Mouse (Mus musculus) monocyte, adult 5-6 weeks (primary cell): ENCODE results near the gene Fam19a3. TPM values are rescaled to one million over a fixed set of nuclear protein-coding genes. Genes with fewer than 3 reads are reported as not detected.
"Not testable (repeated sequence)": the region's sequence is repeated elsewhere in the genome, so short reads cannot be mapped to it uniquely, and the experiment has no call there.

Source experiments
- ATAC-seq: fragments of 153-309, 156-312 bp; replicated peaks from 2 replicates; pipeline ENCODE4 v1.8.0; 2017; ENCODE audit warnings: mild to moderate bottlenecking; ENCODE audit not compliant: low TSS enrichment, insufficient number of reproducible peaks, severe bottlenecking, poor library complexity, low FRiP score
- total RNA-seq: library from RNA; stranded (forward); fragments of 200-1000, 200-491, 200-594 nt; gene quantifications from 3 replicates; pipeline ENCODE4 v1.2.3, GENCODE M21; 2017

Gene Fam19a3
- total RNA-seq, 1 experiment from 2014 or later: 1.9 TPM

DNA sequence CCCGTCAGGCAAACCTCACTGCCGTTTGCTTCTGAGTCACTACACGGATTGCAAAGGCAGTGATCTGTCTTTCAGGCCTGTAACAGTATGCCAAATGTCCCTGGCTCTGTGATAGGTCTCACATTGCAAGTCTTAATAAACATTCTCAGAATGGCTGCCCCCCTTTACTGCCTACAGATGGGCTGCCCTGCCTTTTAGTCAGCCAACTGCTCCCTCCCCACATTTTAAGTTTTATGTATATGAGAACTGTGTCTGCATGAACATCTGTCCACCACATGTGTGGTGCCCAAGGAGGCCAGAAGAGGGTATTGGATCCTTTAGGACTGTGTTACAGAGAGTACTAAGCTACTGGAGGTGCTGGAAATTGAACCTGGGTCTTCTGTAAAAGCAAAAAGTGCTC lies 10.7 kb downstream of the Fam19a3 start:
- ATAC-seq: no peak

DNA sequence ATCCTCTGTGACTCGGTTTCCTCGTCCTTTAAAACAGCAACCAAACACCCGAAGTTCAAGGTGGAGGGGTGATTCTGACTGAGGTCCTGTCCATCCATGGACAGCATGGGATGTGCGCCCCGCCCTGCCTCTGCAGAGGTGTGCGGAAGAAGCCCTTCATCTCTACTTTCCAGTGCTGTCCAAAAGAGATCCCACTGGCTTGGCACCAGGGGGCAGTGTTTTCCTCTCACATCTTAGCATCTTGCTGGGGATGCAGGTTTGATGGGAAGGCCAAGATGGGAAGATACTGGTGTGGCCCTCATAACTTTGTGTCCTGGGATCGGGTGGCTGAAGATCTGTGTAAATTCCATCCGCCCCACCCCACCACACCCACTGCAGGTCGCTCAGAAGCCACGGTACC lies 11.6 kb downstream of the Fam19a3 start:
- no peak for ATAC-seq

DNA sequence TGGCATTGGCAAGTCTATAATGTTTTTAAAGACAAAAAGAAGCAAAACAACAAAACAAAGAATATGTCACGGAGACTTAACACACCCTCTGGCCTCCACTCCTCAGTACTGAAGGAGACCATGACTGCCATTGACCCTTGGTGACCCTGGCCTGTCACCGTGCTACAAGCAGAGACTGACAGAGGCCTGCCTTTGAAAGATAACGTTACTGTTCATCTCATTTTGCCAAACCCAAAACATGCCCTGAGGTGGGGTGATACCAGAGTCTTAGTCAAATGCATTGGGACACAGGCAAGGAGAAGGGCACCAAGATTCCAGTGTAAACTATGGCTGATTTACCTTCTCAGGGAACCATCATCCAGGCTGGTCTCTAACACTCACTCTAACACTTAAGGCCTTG lies 12.5 kb downstream of the Fam19a3 start:
- ATAC-seq: no peak

DNA sequence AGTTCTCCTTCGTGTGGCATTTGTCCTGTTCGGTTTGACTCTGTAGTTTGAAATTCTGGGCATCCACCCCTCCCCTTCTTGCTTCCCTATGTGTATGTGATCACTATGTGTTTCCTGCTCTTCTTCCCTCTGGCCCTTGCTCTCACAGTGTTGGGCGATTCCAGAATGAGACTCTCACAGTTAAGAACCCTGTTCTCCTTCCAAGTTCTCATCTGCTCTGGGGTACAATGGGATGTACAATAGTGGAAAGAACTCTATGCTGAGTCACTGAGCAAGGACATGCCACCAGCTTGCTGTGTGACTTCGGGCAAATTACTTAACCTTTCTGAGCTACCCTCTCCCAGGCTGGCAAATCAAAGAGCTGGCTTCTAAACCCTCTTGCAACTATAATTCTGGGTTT lies 13.9 kb downstream of the Fam19a3 start:
- ATAC-seq: no peak

DNA sequence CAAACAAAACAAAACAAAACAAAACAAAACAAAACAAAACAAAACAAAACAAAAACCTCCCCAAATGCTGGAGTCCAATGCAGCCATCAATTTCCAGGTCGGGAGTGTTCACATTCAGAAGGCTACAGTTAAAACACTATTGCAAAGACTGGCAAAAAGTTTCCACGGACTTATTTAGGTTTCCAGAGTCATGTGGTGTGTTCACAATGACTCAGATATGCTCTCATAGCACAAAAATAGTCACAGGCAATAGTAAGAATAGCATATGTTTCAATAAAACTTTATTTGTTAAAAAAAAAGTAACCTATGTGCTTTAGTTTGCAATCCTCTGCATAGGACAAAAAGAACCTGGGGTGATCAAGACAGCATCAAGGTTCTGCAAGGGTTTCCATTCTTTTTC lies 14.5 kb downstream of the Fam19a3 start:
- ATAC-seq: no peak

DNA sequence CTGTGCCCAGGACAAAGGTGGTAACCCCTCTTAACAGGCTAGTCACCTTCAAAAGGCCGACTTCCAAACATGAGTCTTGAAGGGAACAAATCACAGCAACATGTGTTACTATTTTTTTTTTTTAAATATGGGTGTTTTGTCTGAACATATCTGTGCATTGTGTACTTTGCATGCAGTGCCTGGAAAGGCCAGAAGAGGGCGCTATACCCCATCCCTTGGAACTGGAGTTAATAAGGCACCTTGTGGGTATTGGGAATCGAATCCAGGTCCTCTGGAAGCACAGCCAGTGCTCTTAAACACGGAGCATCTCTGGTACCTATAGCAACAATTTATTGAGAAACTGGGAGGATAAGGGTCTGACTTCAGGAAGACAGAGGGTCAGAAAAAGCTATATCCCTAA lies 16.6 kb downstream of the Fam19a3 start:
- no peak for ATAC-seq

DNA sequence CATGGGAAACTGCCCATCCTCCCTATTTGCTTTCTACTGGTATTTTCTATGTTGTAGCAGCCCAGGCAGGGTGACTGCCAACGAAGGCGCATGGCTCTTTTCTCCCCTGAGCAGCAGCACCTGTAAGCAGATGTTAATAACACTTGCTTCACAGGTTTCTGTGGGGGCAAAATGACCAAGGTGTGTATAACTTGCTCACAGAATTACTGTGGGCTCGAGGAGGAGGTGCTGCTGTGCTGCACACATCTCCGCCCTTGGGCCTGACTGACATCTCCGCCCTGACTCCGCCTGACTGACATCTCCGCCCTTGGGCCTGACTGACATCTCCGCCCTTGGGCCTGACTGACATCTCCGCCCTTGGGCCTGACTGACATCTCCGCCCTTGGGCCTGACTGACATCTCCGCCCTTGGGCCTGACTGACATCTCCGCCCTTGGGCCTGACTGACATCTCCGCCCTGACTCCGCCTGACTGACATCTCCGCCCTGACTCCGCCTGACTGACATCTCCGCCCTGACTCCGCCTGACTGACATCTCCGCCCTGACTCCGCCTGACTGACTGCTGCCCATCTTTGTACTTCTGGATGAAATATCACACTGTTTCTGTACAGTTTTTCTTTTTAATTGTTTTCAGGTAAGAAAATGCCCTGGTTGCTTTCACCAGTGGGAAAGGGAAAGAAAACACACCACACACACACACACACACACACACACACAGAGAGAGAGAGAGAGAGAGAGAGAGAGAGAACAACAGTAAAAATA lies 19.4 kb downstream of the Fam19a3 start:
- ATAC-seq: not testable (repeated sequence)

DNA sequence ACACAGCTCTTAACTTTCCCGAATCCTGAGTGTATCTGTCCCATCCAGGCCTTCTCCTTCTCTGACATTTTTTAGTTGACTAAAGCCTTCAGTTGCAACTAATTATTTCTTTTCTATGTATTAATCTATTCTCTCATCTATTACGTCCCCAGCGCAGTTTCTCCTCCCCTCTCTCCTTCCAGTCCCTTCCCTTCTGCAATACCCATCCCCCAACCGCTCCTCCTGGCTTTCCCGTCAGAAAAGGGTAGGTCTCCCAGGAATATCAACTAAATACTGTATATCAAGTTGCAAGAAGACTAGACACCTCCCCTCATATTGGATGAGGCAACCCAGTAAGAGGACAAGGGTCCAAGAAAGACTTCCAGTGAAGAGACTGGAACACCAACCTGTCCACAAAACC lies 22.8 kb downstream of the Fam19a3 start:
- ATAC-seq: no peak

DNA sequence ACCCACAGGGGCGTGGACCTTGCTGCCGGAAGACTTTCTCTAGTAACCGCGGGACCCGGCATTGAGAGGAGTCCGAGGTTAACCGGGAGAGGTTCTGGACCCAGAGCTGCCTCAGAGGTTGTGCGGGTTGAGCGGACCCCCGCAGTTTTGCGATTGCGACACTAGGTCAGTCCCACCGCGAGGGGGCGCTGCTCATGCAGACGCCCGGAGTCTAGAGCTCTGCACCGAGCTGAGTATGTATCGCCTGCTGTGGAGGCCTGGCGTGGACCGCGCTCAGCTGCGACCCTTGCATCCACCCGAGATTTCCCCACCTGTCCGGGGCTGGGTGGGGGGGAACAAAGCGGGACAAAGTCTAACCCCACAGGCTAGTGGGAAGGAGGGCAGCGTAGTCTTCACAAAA lies 23.2 kb downstream of the Fam19a3 start:
- ATAC-seq: no peak; the same call in 1 of the 2 replicates

DNA sequence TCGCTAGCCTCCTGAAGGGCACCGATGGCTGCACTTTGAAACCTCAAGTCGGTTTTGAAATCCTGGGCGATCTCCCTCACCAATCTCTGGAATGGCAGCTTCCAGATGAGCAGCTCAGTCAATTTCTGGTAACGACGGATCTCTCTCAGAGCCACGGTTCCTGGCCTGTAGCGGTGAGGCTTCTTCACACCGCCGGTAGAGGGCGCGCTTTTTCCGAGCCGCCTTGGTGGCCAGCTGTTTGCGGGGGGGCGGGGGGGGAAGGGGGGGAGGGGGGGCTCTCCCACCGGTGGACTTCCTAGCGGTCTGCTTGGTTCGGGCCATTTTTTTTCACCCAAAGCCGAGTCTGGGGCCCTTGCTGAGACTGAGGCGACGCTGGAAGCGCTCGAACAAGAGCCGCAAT lies 28.8 kb downstream of the Fam19a3 start:
- ATAC-seq: not testable (repeated sequence)

DNA sequence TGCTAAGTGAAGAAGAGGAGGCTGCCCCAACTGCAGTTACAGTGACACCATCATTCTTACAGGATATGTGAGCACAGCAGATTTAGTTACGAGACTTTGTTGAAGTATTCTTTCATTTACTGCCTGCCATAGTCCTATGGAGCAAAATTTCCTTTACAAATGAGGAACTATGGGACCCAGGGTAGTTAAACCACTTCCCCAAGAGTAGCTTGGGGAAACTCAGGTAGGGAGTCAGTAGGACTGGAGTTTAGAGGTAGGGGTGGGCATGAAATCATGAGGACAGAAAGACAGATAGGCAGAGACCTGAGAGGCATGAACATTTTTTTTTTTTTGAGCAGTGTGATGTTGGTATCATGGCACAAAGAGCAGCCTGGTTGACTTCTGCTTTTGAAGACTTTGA lies 37.8 kb downstream of the Fam19a3 start:
- no peak for ATAC-seq

DNA sequence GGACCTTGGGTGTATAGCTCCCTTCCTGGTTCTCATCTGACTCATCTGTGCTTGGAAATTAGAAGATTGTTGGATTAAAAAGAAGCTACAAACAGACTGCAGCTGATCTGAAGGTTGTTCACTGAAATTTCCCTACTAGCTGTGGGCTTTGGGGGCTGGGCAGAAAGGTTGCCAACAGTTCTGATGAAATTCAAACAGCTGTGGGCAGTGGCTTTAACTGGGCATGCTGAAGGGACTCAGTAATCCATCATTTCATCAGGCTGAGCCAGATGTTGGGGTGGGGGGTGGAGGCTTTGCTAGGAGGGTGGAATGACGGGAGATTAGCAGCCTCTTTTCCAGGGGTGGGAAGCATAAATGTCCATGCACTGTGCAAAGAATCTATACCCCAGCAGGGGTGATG lies 38.5 kb downstream of the Fam19a3 start:
- no peak for ATAC-seq

DNA sequence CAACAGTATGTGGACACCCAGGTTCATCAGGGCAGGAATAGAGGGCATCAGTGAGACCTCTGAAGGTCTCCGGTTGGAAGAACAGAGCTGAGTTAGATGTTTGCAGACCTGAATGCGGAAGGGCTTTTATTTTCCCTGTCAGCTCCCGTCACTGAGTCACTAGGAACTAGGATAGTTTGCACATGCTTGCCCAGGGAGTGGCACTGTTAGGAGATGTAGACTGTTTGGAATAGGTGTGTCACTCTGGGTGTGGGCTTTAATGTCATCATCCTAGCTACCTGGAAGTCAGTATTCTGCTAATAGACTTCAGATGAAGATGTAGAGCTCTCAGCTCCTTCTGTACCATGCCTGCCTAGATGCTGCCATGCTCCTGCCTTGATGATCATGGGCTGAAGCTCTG lies 39.7 kb downstream of the Fam19a3 start:
- ATAC-seq: no peak

DNA sequence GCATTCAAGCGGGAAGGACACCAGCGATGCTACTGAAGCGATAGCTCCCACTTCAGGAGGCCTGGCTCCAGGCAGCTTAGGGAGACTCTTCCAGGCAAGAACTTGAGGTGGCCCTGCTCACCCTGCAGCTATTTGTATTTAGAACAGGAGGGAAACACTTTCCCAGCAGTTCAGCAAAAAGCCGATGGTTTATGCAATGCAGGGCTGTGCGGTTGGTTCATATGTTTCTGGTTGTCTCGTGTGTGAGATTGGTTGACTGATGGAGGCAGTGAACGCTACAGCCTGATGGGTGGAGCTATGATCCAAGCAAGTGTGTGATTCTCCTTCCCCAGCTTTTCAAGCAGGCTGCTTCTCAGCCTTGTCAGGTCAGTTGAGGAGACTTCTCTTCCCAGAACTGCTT lies 47.0 kb downstream of the Fam19a3 start:
- ATAC-seq: no peak

DNA sequence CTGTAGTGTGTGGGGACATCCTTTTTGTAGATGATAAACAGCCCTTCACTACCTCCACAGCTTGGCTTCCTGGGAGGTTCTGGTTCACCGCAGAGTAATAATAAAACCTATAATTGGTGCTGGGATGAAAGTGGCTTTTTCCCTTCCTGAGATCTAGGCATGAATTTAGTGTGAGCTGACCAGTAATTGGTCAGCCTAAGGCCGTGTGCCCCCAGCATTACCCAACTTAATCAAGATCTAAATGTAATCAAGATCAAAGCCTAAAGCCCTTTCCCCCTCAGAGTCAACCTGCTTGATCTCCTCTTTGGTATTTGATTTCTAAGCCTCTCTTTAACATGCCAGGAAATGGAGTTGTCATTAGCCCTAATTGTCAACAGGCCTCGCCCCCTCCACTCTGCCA lies 48.7 kb downstream of the Fam19a3 start:
- no peak for ATAC-seq

DNA sequence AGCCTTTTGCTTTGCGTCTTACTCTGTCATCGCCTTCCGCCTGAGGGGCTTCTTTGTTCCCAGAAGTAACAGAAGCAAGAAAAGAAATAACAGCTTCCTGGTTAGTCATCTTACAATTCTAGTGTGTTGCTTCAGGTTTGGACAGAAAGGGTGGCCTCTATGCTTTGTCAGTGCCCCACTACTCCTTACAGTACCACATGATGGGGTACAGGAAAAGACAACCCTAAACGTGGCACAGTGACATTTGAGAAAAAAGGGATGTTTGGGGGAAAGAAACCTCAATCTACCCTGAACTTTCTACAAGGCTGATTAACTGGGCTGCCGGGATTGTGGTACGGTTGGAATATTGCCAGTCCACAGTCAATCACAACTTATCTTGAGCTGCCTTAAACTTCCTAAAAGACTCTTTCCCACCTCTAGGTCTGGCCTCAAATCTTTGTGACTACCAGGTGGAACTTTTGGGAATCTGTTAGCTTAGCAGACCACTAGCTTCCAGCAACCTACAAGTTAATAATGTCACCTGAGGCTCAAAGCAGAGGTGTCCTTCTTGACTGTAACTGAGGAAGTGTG lies 52.3 kb downstream of the Fam19a3 start:
- no peak for ATAC-seq

Other genes with a start within 250 kb of the Fam19a3 start
- gene Slc16a1, start 143.2 kb downstream of the Fam19a3 start, total RNA-seq: 4.8 to 7.0 TPM (median 6.2 TPM) in 3 replicates
- gene Ppm1j, start 784 bp downstream of the Fam19a3 start, total RNA-seq: 29.4 to 78.1 TPM (median 44.9 TPM) in 3 replicates
- gene Rhoc, start 6.5 kb upstream of the Fam19a3 start, total RNA-seq: 10.9 to 45.4 TPM (median 13.3 TPM) in 3 replicates
- 3.2 to 8.2 TPM (median 7.1 TPM) in 3 replicates for gene Mov10, start 36.7 kb upstream of the Fam19a3 start, total RNA-seq
- 23.3 to 54.1 TPM (median 23.4 TPM) in 3 replicates for gene St7l, start 82.2 kb upstream of the Fam19a3 start, total RNA-seq
- 312 to 377 TPM (median 368 TPM) in 3 replicates for gene Capza1, start 82.7 kb upstream of the Fam19a3 start, total RNA-seq
- not detected in 3 replicates for gene Wnt2b, start 180.1 kb upstream of the Fam19a3 start, total RNA-seq